Mouse (Mus musculus) thymus, postnatal 0 days (tissue): ENCODE measurements at regions not wholly inside any gene's neighbourhood (a gene's known extent, or its start where the extent isn't known, plus 50 kb on each side); places are given as distances from the start of the nearest gene placed in this dataset.

Source experiments
- DNase-seq: peaks from one replicate; pipeline ENCODE4 v3.0.0-alpha.2; 2015; ENCODE audit warnings: low spot score

- DNase-seq = no peak
Observed at GRCm38 (mm10) chr14:58967975-58968374, 174.7 kb downstream of the 1700129C05Rik start.

GRCm38 (mm10) chr14:58967163-58967562 is 175.5 kb downstream of the 1700129C05Rik start:
- DNase-seq = no peak

- DNase-seq = no peak
Observed at GRCm38 (mm10) chr14:58944958-58945357, 197.7 kb downstream of the 1700129C05Rik start.

DNA sequence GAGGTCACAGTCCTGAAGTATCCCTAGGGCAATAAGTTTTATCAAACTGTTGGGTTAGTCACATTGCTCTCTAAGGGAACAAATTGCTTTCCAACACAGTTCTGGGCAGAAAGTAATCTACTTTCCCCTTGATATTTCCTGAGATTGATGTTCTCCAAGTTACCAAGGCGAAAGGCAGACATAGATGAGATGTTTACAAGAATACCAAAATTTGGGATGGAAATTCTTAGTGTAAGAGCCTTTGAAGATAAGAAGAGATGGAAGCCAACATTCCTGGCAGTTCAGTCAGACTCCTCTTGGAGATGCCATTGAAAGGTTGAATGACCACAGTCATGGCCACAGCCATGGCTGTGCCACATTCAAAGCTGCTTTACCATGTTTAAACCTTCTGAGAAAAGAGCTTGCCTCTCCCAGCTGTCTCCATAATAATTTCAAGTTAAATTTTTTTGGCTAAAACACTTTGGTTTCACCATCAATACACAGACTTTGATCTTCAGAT is 199.4 kb downstream of the 1700129C05Rik start:
- no peak for DNase-seq

- no peak for DNase-seq
Observed at GRCm38 (mm10) chr14:58939086-58939485, 203.6 kb downstream of the 1700129C05Rik start.

DNA sequence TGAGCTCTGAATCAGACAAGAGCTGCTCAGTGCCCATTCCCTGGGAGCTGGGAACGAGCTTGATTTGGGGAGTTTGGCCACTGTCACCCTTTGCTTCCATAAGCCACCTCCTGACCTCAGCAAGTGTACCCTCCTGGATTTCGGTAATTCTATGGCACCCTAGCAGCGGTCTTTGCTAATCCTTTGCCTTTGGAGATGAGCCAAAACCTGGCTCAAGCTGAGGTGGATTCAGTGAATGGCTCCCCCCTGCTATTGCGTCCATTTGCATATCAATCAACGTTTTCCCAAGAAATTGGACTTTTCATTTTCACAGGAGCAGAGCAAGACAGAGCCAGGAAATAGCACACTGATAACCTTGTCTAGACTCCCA is 204.1 kb downstream of the 1700129C05Rik start:
- DNase-seq = no peak

- peak; percentile 19 for DNase-seq
Observed at GRCm38 (mm10) chr14:58937791-58938600, 204.7 kb downstream of the 1700129C05Rik start.

GRCm38 (mm10) chr14:58937331-58937730 is 205.4 kb downstream of the 1700129C05Rik start:
- no peak for DNase-seq

DNA sequence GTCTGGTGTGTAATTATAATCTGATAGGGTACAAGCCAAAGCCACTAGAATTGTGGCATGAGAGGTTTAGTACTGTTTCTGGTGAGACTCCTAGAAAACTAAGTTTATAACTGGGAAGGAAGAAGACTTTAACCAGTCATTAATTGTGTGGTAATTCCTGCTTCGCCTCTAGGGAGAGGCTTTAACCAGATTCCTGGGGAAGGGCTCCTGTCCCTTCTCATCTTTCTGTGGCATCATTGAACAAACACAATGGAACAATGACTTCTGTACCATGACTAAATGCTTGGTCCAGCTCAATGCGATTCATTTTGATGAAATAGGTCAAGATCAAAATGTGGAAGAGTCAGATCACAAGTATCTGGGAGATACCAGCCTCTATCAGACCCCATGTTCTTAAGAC is 206.6 kb downstream of the 1700129C05Rik start:
- no peak for DNase-seq

- DNase-seq = peak; percentile 82
Observed at GRCm38 (mm10) chr14:58917853-58918252, 224.8 kb downstream of the 1700129C05Rik start.

DNA sequence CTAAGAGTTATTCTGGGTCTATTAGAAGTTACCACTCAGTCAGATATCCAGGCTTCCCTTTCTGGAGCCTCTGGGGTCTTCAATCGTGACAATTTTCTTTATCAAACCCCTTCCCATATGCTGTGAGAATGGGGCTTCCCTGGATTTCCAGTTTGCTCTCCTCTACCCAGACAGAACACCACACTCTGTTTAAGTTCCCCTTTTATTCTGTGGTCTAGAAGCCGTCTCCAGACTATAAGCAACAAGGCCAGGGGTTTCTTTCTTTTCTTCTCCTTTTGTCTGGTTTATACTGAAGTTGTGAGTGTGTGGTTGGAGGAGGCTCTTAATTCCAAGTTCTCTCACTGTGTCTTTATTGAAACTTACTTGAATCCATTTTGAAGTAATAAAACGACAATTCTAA is 225.5 kb downstream of the 1700129C05Rik start:
- peak; percentile 18 for DNase-seq

GRCm38 (mm10) chr14:58914937-58915336 is 227.8 kb downstream of the 1700129C05Rik start:
- peak; percentile 30 for DNase-seq

- peak; percentile 82 for DNase-seq
Observed at GRCm38 (mm10) chr14:58910846-58911245, 231.8 kb downstream of the 1700129C05Rik start.

DNA sequence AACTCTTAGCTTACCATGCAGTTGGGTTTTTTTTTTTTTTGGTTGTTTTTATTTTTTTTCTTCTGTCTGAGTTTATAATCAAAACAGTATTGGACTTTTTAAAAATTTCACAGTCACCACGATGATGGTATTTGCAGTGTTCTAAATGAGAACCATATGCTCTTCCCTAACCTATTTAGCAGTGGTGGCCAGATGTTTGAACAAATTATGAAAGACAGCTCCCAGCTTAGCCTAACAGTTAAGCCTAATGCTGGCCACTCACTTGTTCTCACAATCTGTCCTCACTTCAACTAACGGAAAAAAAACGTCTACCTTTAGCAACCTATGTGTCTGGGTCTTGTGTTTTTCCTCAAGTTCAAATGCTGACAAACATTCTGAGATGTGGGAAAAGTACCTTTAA is 234.8 kb downstream of the 1700129C05Rik start:
- no peak for DNase-seq

DNA sequence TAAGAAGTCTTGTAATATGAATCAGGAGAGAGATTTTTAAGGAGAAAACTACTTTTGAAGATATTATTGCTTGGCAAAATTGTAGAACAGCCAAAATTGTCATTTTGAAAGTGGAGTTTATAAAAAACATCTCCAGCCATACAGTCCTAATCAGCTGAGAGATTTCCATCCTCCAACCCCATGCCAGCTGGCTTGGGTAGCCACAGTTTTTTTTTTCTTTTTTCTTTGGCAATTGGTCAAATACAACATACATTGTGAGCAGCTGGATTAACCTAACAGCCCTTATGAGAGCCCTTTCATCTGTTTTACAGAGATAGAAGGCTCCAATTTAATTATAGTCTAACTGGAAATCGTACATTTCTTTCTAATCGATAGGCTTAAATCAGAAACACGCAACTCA is 235.3 kb downstream of the 1700129C05Rik start:
- DNase-seq = no peak

DNA sequence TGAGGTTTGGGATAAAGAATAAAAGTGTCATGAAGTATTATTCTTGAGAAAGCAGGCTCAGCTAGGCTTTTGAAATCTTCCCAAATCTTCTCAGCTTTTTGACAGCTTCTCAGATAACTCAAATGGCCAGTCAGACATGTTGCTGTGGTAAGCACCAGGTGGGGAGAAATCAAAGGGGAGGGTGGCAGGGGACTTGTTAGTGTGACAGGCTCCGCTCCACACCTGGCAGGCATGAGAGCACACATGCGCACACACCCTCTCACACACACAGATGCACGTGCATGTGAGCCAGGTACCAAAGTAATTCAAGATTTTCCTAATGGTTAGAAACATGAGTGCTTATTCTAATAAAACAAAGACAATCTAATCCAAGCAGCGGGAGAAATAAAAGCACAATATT is 236.1 kb downstream of the 1700129C05Rik start:
- peak; percentile 66 for DNase-seq

DNA sequence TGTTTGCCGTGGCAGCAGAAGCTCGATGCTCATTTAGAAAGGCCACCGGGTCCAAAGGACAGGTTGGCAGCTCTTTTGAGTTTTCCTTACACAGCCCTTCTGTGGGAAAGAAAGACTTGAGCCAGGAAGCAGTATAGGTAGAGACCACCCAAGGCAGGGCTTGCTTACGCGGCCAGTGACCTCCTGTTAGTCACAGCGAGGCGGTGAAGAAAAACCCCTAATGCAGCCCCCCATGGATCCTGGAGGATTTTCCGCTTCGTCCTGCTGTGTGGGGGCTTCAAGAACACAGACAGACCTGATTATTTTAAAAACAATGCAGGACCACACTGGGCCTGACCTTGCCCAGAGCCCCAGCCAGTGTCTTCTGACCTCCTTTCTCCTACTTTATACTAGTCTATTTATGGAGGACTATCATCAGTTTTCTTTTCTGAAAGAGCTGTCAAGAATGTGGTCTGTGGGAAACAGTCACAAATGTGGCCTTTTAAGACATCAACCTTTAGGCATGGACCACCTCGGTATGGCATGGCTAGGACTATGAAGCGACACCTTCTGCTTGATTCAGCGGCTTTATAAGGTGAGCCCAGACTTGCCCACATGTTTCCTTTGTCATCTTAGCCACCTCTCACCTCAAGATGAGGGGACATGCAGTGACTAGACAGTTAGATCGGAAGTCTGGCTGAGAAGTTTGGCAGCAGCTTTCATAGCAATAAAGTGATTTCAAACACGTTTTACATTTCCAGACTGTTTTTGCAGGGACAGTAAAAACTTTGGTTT is 274.3 kb downstream of the 1700129C05Rik start:
- no peak for DNase-seq

DNA sequence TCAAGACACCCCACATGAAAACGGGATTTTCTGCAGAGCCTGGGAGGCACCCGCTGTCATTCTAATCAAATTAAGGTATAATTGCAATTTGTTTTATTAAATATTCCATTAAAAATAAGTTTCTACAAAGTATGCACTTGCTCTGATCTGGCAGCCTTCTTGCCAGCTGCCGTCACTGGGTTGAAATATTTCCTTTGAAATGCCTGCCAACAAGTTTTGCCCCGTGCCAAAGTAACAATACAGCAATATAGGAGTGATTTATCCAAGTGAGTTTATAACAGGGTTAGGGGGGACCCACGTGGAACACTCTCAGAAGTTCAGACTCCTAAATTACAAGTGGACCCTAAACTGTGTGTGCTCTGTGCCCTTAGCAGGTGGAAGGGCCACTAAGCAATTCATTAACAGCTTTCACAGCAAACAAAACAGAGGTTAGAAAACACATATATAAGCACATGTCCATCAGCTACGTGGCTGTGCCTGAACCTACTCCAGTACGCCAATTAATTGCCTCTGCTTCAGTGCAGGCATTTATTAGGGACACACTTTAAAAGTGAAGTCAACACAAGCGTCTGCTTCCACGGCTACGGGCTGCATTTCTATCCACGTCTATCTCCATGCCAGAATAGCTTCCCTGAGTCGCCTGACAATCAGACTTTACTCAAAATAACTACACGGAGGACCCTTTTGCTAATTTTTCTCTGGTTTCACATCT is 275.1 kb downstream of the 1700129C05Rik start:
- DNase-seq = no peak

GRCm38 (mm10) chr14:58854871-58855270 is 287.8 kb downstream of the 1700129C05Rik start:
- DNase-seq = no peak

- no peak for DNase-seq
Observed at GRCm38 (mm10) chr14:58844565-58844964, 298.1 kb downstream of the 1700129C05Rik start.

- DNase-seq = no peak
Observed at GRCm38 (mm10) chr14:58842196-58842886, 300.4 kb downstream of the 1700129C05Rik start.
